Mouse (Mus musculus) layer of hippocampus, postnatal 14 days (tissue): ENCODE measurements around the gene Med17. TPM values are rescaled to one million over a fixed set of nuclear protein-coding genes. Genes with fewer than 3 reads are reported as not detected.

ENCODE experiments used
- DNase-seq, 2 experiments: peaks; one replicate each; pipeline ENCODE4 v3.0.0; 2021 to 2022; ENCODE audit warnings: low spot score in 2 of 2, mixed read lengths in 1 of 2
- total RNA-seq, 2 experiments: library from RNA; stranded (reverse); gene quantifications; 2 replicates each; pipeline ENCODE4 v1.2.3; 2021

The Med17 gene
- total RNA-seq, 2 experiments from 2014 or later: 35.4 to 36.7 TPM

GRCm38 (mm10) chr9:15289251-15289650, 9.5 kb upstream of the Med17 start:
- no peak for DNase-seq

GRCm38 (mm10) chr9:15288402-15288801, 8.7 kb upstream of the Med17 start:
- no peak for DNase-seq

GRCm38 (mm10) chr9:15287846-15288245, 8.1 kb upstream of the Med17 start:
- DNase-seq: no peak

- DNase-seq: no peak
Measured at GRCm38 (mm10) chr9:15285443-15285842, 5.7 kb upstream of the Med17 start.

- no peak for DNase-seq
Measured at GRCm38 (mm10) chr9:15280491-15280879, 754 bp upstream of the Med17 start.

GRCm38 (mm10) chr9:15279139-15279648, 537 bp downstream of the Med17 start:
- no peak for DNase-seq

- DNase-seq: no peak
Measured at GRCm38 (mm10) chr9:15278343-15278742, 1.4 kb downstream of the Med17 start.

GRCm38 (mm10) chr9:15276855-15277254, 2.9 kb downstream of the Med17 start:
- DNase-seq: no peak

GRCm38 (mm10) chr9:15273981-15274380, 5.8 kb downstream of the Med17 start:
- no peak for DNase-seq

- no peak for DNase-seq
Measured at GRCm38 (mm10) chr9:15263487-15263886, 16.2 kb downstream of the Med17 start.

- DNase-seq: no peak
Measured at GRCm38 (mm10) chr9:15261980-15262379, 17.8 kb downstream of the Med17 start.

- no peak for DNase-seq
Measured at GRCm38 (mm10) chr9:15256214-15256613, 23.5 kb downstream of the Med17 start.

GRCm38 (mm10) chr9:15254501-15254900, 25.2 kb downstream of the Med17 start:
- no peak for DNase-seq

- no peak for DNase-seq
Measured at GRCm38 (mm10) chr9:15252196-15252595, 27.5 kb downstream of the Med17 start.

GRCm38 (mm10) chr9:15250376-15250775, 29.4 kb downstream of the Med17 start:
- no peak for DNase-seq

- DNase-seq: no peak
Measured at GRCm38 (mm10) chr9:15245319-15246075, 34.2 kb downstream of the Med17 start.

GRCm38 (mm10) chr9:15242130-15242529, 37.6 kb downstream of the Med17 start:
- DNase-seq: no peak

GRCm38 (mm10) chr9:15241596-15241939, 38.2 kb downstream of the Med17 start:
- DNase-seq: peak; percentile 28 to 31

GRCm38 (mm10) chr9:15240863-15241595, 38.7 kb downstream of the Med17 start:
- no peak for DNase-seq

GRCm38 (mm10) chr9:15240006-15240405, 39.7 kb downstream of the Med17 start:
- DNase-seq: no peak

- DNase-seq: peak; percentile 13 to 31
Measured at GRCm38 (mm10) chr9:15239042-15239925, 40.4 kb downstream of the Med17 start, which contains the start of gene Vstm5. Gene Vstm5 (plus strand): TSS chr9:15239045.
